Mouse (Mus musculus): ENCODE data around the gene B230118H07Rik. TPM values are rescaled to one million over a fixed set of nuclear protein-coding genes. Genes with fewer than 3 reads are reported as not detected.
A peak's percentile ranks its signal among the peaks of the same experiment; 100 is the strongest.
"Not testable (repeated sequence)": the region's sequence is repeated elsewhere in the genome, so short reads cannot be mapped to it uniquely, and the experiment has no call there.

Gene B230118H07Rik
- polyA plus RNA-seq, 1 experiment from 2014 or later, result 62.5 TPM

GRCm38 (mm10) chr2:101543704-101544417 is 105.5 kb downstream of the B230118H07Rik start:
- no peaks in the 10 kb centered on the region for H3K9me3 ChIP-seq
- no peak for ATAC-seq (ENCODE audit: low FRiP score)
- no peaks in the 10 kb centered on the region for H3K4me1 ChIP-seq (replicated peaks)
- H3K4me3 ChIP-seq, result no peak overlapping the region
- H3K27me3 ChIP-seq, result no peaks in the 10 kb centered on the region
- no peak overlapping the region for H3K4me2 ChIP-seq
- H3K9ac ChIP-seq, result no peak overlapping the region
- H3K36me3 ChIP-seq, result no peaks in the 10 kb centered on the region
- no peak overlapping the region for H3K27ac ChIP-seq
- WGBS, result 86% methylated on average over 8 of the region's 8 CpGs

- not testable (repeated sequence) for H3K27ac ChIP-seq; H3K9me3 ChIP-seq; H3K36me3 ChIP-seq; H3K4me2 ChIP-seq; H3K27me3 ChIP-seq; H3K4me1 ChIP-seq (replicated peaks); H3K9ac ChIP-seq; H3K4me3 ChIP-seq
- ATAC-seq (ENCODE audit: low FRiP score), result 0 out of 2 replicates have a peak, but pooled peaks have one; percentile 14
- 73% methylated on average over 6 of the region's 6 CpGs for WGBS
These were observed 112.4 kb downstream of the B230118H07Rik start for GRCm38 (mm10) chr2:101536887-101537286.

GRCm38 (mm10) chr2:101533741-101534140 is 115.6 kb downstream of the B230118H07Rik start:
- ATAC-seq (ENCODE audit: low FRiP score), result 0 out of 2 replicates have a peak, but pooled peaks have one; percentile 46
- H3K4me2 ChIP-seq, result no peak overlapping the region
- no peaks in the 10 kb centered on the region for H3K36me3 ChIP-seq
- no peaks in the 10 kb centered on the region for H3K9me3 ChIP-seq
- H3K27me3 ChIP-seq, result no peaks in the 10 kb centered on the region
- peak overlapping the region; percentile 66; the same call in 1 of the 2 replicates for H3K27ac ChIP-seq
- H3K9ac ChIP-seq, result no peak overlapping the region
- no peak overlapping the region for H3K4me3 ChIP-seq
- 30% methylated on average over 2 of the region's 2 CpGs for WGBS
- H3K4me1 ChIP-seq (replicated peaks), result peaks cover 6% of the 10 kb centered on the region

- 0 out of 2 replicates have a peak, but pooled peaks have one; percentile 57 for ATAC-seq (ENCODE audit: low FRiP score)
- no peaks in the 10 kb centered on the region for H3K9me3 ChIP-seq
- no peak overlapping the region for H3K27ac ChIP-seq
These were observed 123.6 kb downstream of the B230118H07Rik start for GRCm38 (mm10) chr2:101525503-101526381.

GRCm38 (mm10) chr2:101525091-101525490 is 124.2 kb downstream of the B230118H07Rik start:
- Histone ChIP-seq H3K4me3 (no peak overlapping the region), H3K4me1 (replicated peaks) (no peaks in the 10 kb centered on the region), H3K9me3 (no peaks in the 10 kb centered on the region), H3K27me3 (no peaks in the 10 kb centered on the region), H3K27ac (no peak overlapping the region), H3K4me2 (no peak overlapping the region), H3K36me3 (no peaks in the 10 kb centered on the region), H3K9ac (no peak overlapping the region)
- WGBS, result 86% methylated on average over 4 of the region's 4 CpGs
- ATAC-seq (ENCODE audit: low FRiP score), result no peak

More at GRCm38 (mm10) chr2:101525503-101526381, 123.6 kb downstream of the B230118H07Rik start:
- H3K9ac ChIP-seq, result no peak overlapping the region
- no peak overlapping the region for H3K4me3 ChIP-seq
- 71% methylated on average over 6 of the region's 6 CpGs for WGBS
- H3K27me3 ChIP-seq, result no peaks in the 10 kb centered on the region
- H3K36me3 ChIP-seq, result no peaks in the 10 kb centered on the region
- H3K4me1 ChIP-seq (replicated peaks), result no peaks in the 10 kb centered on the region
- no peak overlapping the region for H3K4me2 ChIP-seq

- Histone ChIP-seq H3K27ac (no peak overlapping the region), H3K36me3 (no peaks in the 10 kb centered on the region), H3K9me3 (no peaks in the 10 kb centered on the region), H3K9ac (no peak overlapping the region), H3K27me3 (no peaks in the 10 kb centered on the region), H3K4me3 (no peak overlapping the region), H3K4me2 (no peak overlapping the region), H3K4me1 (replicated peaks) (no peaks in the 10 kb centered on the region)
- WGBS, result 87% methylated on average over 1 of the region's 1 CpGs
- ATAC-seq (ENCODE audit: low FRiP score), result no peak
These were observed 128.8 kb downstream of the B230118H07Rik start for GRCm38 (mm10) chr2:101520503-101520902.

- no peaks in the 10 kb centered on the region for H3K27me3 ChIP-seq
- H3K4me3 ChIP-seq, result no peak overlapping the region
- H3K36me3 ChIP-seq, result no peaks in the 10 kb centered on the region
- 83% methylated on average over 1 of the region's 1 CpGs for WGBS
- H3K9ac ChIP-seq, result no peak overlapping the region
- no peak for ATAC-seq (ENCODE audit: low FRiP score)
- no peak overlapping the region for H3K27ac ChIP-seq
- H3K4me2 ChIP-seq, result no peak overlapping the region
- H3K9me3 ChIP-seq, result no peaks in the 10 kb centered on the region
- H3K4me1 ChIP-seq (replicated peaks), result no peaks in the 10 kb centered on the region
These were observed 129.4 kb downstream of the B230118H07Rik start for GRCm38 (mm10) chr2:101519928-101520327.

Other genes with a start within 250 kb of the B230118H07Rik start
- 0.14 TPM in 1 of 2 replicates, not detected in the other for gene Rag2, start 24.8 kb downstream of the B230118H07Rik start, polyA plus RNA-seq (2015; fragmentation: Nextera tagmentation; extraction: Ambion mirVana)
- 0.09 TPM in 2 replicates for gene Rag1, start within 50 bp of the B230118H07Rik start, polyA plus RNA-seq (2015; fragmentation: Nextera tagmentation; extraction: Ambion mirVana)
- 6.6 and 6.8 TPM in 2 replicates for gene Traf6, start 28.9 kb upstream of the B230118H07Rik start, polyA plus RNA-seq (2015; fragmentation: Nextera tagmentation; extraction: Ambion mirVana)
- gene Prr5l, start 233.5 kb upstream of the B230118H07Rik start, polyA plus RNA-seq (2015; fragmentation: Nextera tagmentation; extraction: Ambion mirVana), result 5.7 and 6.8 TPM in 2 replicates
- 99.8 and 110 TPM in 2 replicates for gene Commd9, start 236.7 kb upstream of the B230118H07Rik start, polyA plus RNA-seq (2015; fragmentation: Nextera tagmentation; extraction: Ambion mirVana)

Measured in hindbrain, embryonic 13.5 days (tissue).